Mouse (Mus musculus): ENCODE results near the gene Snx6. TPM values are rescaled to one million over a fixed set of nuclear protein-coding genes. Genes with fewer than 3 reads are reported as not detected.

Gene Snx6
- total RNA-seq, 1 experiment from 2014 or later, result 85.9 TPM

DNA sequence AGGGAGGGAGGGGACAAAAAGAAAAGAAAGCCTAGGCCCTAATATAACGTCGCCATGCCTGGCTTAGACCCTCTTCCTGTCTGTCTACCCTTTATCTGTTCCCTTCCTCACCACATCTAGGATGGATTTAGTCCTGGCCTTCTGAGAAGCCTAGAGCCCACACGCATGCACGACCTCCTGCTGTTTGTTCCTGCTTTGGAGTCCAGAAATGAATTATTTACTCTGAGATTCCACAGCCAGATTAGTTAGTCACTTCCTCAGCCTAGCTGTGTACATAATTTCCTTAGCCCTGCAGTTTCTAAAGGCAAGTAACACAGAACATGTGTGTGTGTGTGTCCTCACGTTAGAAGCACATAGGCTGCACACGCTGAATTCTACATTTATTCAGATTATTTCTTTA, 10.6 kb upstream of the Snx6 start:
- ATAC-seq (ENCODE audit: extremely low read depth, insufficient number of reproducible peaks, low FRiP score, poor library complexity, severe bottlenecking), result no peak

DNA sequence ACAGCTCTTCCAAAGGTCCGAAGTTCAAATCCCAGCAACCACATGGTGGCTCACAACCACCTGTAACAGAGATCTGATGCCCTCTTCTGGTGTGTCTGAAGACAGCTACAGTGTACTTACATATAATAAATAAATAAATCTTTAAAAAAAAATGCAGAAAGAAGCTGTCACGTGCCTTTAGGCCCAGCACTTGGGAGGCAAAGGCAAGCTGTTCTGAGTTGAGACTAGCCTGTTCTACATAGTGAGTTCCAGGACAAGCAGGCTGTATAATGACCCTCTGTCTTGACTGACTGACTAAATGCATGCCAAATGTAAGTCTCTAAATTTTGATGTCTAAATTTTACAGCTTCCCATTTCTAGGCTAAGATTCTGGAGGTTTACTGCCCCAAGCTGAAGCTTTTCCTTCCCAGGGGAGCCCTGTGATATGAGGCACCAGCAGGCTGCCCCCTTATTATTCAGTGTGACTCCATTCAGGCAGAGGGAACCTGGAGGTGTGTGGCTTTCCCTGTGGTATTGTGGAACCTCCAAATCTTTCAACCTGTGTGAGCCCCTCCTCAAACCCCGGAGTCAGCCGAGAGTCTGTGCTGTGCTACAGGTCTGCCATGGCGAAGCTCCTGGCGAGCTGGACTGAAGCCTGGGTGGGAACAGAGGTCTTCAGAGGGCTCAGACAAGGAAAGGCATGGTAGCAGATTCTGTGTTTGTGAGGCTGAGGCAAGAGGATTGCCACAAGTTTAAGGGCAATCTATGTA, 9.9 kb upstream of the Snx6 start:
- no peak for ATAC-seq (ENCODE audit: extremely low read depth, insufficient number of reproducible peaks, low FRiP score, poor library complexity, severe bottlenecking)

- no peak for ATAC-seq (ENCODE audit: extremely low read depth, insufficient number of reproducible peaks, low FRiP score, poor library complexity, severe bottlenecking)
Observed at GRCm38 (mm10) chr12:54803531-54803930, 8.0 kb upstream of the Snx6 start.

DNA sequence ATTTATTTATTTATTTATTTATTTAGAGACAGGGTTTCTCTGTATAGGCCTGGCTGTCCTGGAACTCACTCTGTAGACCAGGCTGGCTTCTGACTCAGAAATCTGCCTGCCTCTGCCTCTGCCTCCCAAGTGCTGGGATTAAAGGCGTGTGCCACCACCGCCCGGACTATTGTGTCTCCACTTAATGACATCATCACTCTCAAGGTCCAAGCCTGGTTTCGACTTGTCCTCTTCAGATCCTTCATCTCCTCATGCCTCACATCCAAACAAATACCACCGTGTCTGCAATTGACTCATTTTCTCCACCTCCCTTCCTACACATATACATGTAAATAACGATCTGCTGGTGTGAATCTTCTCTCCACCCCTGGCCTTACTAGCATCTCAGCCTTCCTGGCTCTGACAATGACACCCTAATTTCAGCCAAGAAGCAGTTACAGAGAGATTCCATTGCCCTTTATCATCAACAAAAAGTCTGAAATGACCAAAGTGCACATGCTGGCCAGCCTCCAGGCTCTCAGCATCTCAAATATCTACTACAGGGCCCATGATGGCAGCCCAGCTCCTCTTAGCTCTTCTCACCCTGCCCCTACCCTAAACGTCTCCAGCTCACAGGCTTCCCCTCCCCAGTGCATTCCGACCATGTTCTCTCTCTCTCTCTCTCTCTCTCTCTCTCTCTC, 1.2 kb upstream of the Snx6 start:
- no peak for ATAC-seq (ENCODE audit: extremely low read depth, insufficient number of reproducible peaks, low FRiP score, poor library complexity, severe bottlenecking)

GRCm38 (mm10) chr12:54794392-54794791, 1.1 kb downstream of the Snx6 start:
- ATAC-seq (ENCODE audit: extremely low read depth, insufficient number of reproducible peaks, low FRiP score, poor library complexity, severe bottlenecking), result no peak

DNA sequence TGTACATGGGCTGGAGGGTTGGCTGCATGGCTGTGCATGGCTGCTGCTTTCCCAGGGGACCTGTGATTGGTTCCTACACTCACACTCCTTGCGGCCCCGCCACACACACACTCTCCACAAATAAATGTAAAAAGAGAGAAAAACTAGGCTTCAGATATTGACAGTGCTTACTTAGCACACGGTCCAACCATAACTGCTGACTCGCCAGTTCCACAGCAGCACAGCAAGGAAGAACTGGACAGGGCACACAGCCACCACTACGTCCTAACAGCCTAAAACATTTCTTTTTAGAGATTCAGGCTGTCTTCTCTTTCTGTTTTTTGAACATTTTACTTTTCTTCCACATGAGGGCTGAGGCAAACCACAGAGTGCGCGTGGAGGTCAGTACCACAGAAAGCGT, 4.0 kb downstream of the Snx6 start:
- ATAC-seq (ENCODE audit: extremely low read depth, insufficient number of reproducible peaks, low FRiP score, poor library complexity, severe bottlenecking), result no peak

GRCm38 (mm10) chr12:54789346-54790143, 6.0 kb downstream of the Snx6 start:
- no peak for ATAC-seq (ENCODE audit: extremely low read depth, insufficient number of reproducible peaks, low FRiP score, poor library complexity, severe bottlenecking)

- ATAC-seq (ENCODE audit: extremely low read depth, insufficient number of reproducible peaks, low FRiP score, poor library complexity, severe bottlenecking), result no peak
Observed at GRCm38 (mm10) chr12:54763624-54764023, 31.9 kb downstream of the Snx6 start.

- no peak for ATAC-seq (ENCODE audit: extremely low read depth, insufficient number of reproducible peaks, low FRiP score, poor library complexity, severe bottlenecking)
Observed at GRCm38 (mm10) chr12:54760676-54761075, 34.8 kb downstream of the Snx6 start.

DNA sequence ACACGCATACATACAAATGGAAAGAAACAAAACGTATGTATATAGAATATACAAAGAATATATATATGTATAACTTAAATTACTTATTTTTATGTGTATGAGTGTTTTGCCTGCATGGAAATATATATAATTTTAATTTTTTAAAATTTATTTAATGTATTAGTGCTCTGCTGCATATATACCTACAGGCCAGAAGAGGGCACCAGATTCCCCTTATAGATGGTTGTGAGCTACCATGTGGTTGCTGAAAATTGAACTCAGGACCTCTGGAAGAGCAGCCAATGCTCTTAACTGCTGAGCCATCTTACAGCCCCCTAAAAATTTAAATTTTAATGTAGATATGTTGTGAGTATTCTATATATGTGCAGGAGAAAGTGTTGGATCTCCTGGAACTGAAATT, 36.7 kb downstream of the Snx6 start:
- no peak for ATAC-seq (ENCODE audit: extremely low read depth, insufficient number of reproducible peaks, low FRiP score, poor library complexity, severe bottlenecking)

GRCm38 (mm10) chr12:54748647-54749046, 46.9 kb downstream of the Snx6 start:
- no peak for ATAC-seq (ENCODE audit: extremely low read depth, insufficient number of reproducible peaks, low FRiP score, poor library complexity, severe bottlenecking)

DNA sequence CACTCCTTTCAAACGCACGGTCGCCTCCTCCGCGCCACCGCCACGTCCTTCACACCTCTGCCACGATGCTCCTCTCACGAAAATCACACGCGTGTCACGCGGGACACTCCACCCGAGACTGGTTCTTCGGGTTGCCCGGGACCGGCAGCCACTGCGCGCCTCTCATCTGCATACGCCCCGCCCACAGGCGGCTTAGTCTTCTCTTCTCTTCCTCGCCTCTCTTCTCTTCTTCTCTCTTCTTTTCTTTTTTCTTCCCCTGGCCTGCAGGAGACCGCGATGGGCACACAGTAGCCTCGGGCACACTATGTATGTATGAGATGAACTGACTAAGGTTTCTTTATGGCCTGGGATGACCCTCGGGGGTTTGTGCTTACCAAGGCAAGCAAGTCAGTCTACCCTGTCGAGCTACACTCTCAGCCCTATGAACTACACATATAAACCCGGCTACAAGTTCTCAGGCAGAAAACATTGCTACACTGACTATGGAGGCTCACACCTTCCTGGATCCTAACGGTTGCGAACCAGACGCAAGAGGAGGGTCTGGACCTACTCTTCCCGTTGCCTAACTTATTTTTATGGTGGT, 56.8 kb downstream of the Snx6 start:
- peak; percentile 37 for ATAC-seq (ENCODE audit: extremely low read depth, insufficient number of reproducible peaks, low FRiP score, poor library complexity, severe bottlenecking)

GRCm38 (mm10) chr12:54737891-54738660, 57.4 kb downstream of the Snx6 start:
- ATAC-seq (ENCODE audit: extremely low read depth, insufficient number of reproducible peaks, low FRiP score, poor library complexity, severe bottlenecking), result peak; percentile 54

GRCm38 (mm10) chr12:54734307-54735131, 61.0 kb downstream of the Snx6 start:
- peak; percentile 25 for ATAC-seq (ENCODE audit: extremely low read depth, insufficient number of reproducible peaks, low FRiP score, poor library complexity, severe bottlenecking)

GRCm38 (mm10) chr12:54729140-54730059, 66.1 kb downstream of the Snx6 start:
- peak; percentile 86 for ATAC-seq (ENCODE audit: extremely low read depth, insufficient number of reproducible peaks, low FRiP score, poor library complexity, severe bottlenecking)

- peak; percentile 82 for ATAC-seq (ENCODE audit: extremely low read depth, insufficient number of reproducible peaks, low FRiP score, poor library complexity, severe bottlenecking)
Observed at GRCm38 (mm10) chr12:54718871-54719786, 76.4 kb downstream of the Snx6 start.

All from neutrophil, adult 5-6 weeks (primary cell).